Mouse (Mus musculus) limb, embryonic 15.5 days (tissue): ENCODE results near the gene Lmbr1l. TPM values are rescaled to one million over a fixed set of nuclear protein-coding genes. Genes with fewer than 3 reads are reported as not detected.
"Not testable (repeated sequence)": the region's sequence is repeated elsewhere in the genome, so short reads cannot be mapped to it uniquely, and the experiment has no call there.

ENCODE experiments used
- ATAC-seq: fragments of 200-750 bp; cut with Nextera tagmentation; 2 replicates; pipeline ENCODE4 v1.8.0; 2017; ENCODE audit warnings: low read depth, moderate TSS enrichment; ENCODE audit not compliant: insufficient number of reproducible peaks, low FRiP score, low TSS enrichment
- H3K27ac ChIP-seq: fragments of 300-500 bp; sonication (generic); 2 replicates; pipeline ENCODE4 v1.5.1; 2015; ENCODE audit warnings: moderate library complexity, mild to moderate bottlenecking, inconsistent platforms
- H3K27me3 ChIP-seq: fragments of 300-500 bp; sonication (generic); 2 replicates; pipeline ENCODE4 v1.6.1; 2015; ENCODE audit warnings: inconsistent platforms
- H3K36me3 ChIP-seq: fragments of 300-500 bp; sonication (generic); 2 replicates; pipeline ENCODE4 v1.6.1; 2015; ENCODE audit warnings: inconsistent platforms
- H3K4me1 ChIP-seq: fragments of 300-500 bp; sonication (generic); 2 replicates; pipeline ENCODE4 v1.6.1; 2015; ENCODE audit warnings: inconsistent platforms
- H3K4me2 ChIP-seq: fragments of 300-500 bp; sonication (generic); 2 replicates; pipeline ENCODE4 v1.6.1; 2015; ENCODE audit warnings: mild to moderate bottlenecking, inconsistent platforms
- H3K4me3 ChIP-seq: fragments of 300-500 bp; sonication (generic); 2 replicates; pipeline ENCODE4 v1.5.1; 2015; ENCODE audit warnings: mild to moderate bottlenecking, inconsistent platforms
- H3K9ac ChIP-seq: fragments of 300-500 bp; sonication (generic); 2 replicates; pipeline ENCODE4 v1.6.1; 2015; ENCODE audit warnings: inconsistent platforms
- H3K9me3 ChIP-seq: fragments of 300-500 bp; sonication (generic); 2 replicates; pipeline ENCODE4 v1.6.1; 2016; ENCODE audit warnings: inconsistent platforms
- WGBS: fragments of 180-500 bp; shearing (Covaris S2); methylation state at CpG from one replicate; pipeline ENCODE4 v1.1.7; 2015; 5-methylcytosine and 5-hydroxymethylcytosine counted together
- polyA plus RNA-seq: library from polyadenylated mRNA; unstranded; fragments of >200 nt; fragmentation: Nextera tagmentation; extraction: Ambion mirVana; gene quantifications from 2 replicates; pipeline ENCODE4 v1.2.1, GENCODE M21; 2015

Lmbr1l gene
- polyA plus RNA-seq, 1 experiment from 2014 or later: 21.8 TPM

DNA sequence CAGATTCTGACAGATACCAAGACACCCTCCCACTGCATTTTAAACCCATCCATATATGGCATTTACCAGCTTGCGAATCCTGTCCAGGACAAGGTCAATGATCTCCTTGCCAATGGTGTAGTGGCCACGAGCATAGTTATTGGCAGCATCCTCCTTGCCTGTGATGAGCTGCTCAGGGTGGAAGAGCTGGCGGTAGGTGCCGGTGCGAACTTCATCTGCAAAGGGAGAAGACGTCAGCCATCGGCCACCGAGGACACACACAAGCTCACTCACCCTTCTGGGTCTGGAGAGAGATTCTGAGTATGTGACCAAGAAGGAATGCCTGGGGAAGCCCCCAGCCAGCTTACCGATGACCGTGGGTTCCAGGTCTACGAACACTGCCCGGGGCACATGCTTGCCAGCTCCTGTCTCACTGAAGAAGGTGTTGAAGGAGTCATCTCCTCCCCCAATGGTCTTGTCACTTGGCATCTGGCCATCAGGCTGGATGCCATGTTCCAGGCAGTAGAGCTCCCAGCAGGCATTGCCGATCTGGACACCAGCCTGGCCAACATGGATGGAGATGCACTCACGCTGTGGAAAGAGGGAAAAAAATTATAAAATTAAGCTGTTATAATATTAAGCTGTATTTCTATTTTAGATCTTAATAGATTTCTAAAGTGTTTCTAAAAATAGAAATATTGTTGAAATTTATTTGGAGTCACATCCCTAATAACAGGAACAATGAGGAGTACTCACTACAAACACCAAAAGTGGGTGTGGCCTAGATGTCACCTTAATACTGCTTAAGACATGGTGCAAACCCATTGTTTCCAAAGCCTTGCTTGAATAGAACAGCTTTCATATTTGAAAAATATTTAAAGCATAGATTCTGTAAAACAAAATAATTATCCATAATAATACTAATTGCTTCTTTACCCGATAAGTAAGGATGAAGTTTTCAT lies 33.4 kb upstream of the Lmbr1l start:
- H3K27me3 ChIP-seq, H3K9ac ChIP-seq, H3K36me3 ChIP-seq, H3K9me3 ChIP-seq, ATAC-seq: not testable (repeated sequence)
- Histone ChIP-seq H3K27ac (peak overlapping the region; percentile 76; the same call in 1 of the 2 replicates), H3K4me1 (peaks cover 16% of the 10 kb centered on the region), H3K4me3 (peak overlapping the region; percentile 83), H3K4me2 (peak overlapping the region; percentile 55)
- WGBS: 83% methylated on average over 11 of the region's 15 CpGs

DNA sequence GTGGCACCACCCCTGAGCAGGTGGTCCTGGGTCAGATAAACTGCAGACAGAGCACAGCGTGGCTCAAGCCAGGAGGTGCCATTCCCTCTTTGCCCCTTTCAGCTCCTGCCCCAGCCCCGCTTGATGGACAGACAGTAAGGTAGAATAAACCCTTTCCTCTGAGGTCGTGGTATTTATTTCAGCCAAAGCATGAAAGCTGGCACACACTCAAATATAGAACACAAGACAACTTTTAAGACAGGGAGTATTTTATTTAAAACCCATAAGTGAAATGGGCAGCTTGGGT lies 31.5 kb upstream of the Lmbr1l start:
- Histone ChIP-seq H3K4me2 (no peak overlapping the region), H3K4me1 (peaks cover 11% of the 10 kb centered on the region), H3K27me3 (no peaks in the 10 kb centered on the region), H3K36me3 (peaks cover 9% of the 10 kb centered on the region; the same call in 1 of the 2 replicates), H3K9me3 (no peaks in the 10 kb centered on the region), H3K4me3 (no peak overlapping the region), H3K27ac (no peak overlapping the region), H3K9ac (no peak overlapping the region)
- WGBS: 75% methylated on average over 3 of the region's 3 CpGs
- ATAC-seq: no peak

DNA sequence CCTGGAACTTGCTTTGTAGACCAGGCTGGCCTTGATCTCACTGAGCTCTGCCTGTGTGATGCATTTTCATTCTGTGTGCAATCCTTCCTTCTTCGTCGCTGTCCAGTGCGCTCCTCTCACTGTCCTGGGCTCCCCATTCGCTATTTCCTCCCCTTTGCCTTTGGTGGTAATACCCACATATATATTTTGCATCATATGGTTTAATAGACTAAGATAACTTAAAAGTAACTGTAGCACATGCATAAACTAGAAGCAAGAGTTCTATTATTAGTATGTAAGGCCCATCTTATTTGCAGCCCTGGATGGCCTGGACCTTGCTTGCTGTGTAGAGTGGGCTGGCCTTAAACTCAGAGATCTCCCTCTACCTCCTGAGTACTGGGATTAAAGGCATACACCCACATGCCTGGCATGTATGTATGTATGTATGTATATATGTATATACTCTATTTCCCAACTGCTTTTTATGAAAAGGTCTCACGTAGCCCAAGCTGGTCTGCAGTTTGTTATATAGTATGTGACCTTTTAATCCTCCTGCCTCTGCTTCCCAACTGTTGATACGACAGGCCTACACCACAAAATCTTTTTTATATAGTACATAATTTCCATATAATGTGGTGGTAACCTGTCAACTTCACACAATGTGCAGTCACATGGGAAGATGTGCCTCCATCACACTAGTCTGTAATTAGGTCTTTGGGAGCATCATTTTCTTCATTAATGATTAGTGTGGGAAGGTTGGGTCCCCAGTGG lies 31.0 kb upstream of the Lmbr1l start:
- H3K27me3 ChIP-seq: no peaks in the 10 kb centered on the region
- no peak overlapping the region for H3K4me2 ChIP-seq
- WGBS: 70% methylated on average over 6 of the region's 6 CpGs
- no peak overlapping the region for H3K4me3 ChIP-seq
- no peak for ATAC-seq
- peaks cover 9% of the 10 kb centered on the region; the same call in 1 of the 2 replicates for H3K36me3 ChIP-seq
- H3K9ac ChIP-seq: no peak overlapping the region
- H3K9me3 ChIP-seq: no peaks in the 10 kb centered on the region
- peaks cover 9% of the 10 kb centered on the region; the same call in 1 of the 2 replicates for H3K4me1 ChIP-seq
- no peak overlapping the region for H3K27ac ChIP-seq

DNA sequence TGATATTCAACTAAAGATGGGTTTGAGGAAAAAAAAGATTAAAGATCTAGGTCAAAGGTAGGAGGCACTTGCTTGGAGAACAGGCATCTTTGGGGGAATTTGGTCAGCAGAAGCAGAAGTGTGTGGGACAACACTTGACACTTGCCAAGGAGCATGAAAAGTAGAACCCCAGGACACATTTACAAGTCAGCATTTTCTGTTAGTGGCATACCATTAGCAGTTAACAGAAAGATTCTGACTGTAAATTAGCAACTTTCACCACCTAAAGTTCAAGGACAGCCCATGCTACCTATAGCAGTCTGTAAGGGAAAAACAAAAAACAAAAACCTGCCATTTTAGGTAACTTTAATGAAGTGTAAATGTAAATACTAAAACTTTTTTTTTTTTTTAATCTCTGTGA lies 30.4 kb upstream of the Lmbr1l start:
- Histone ChIP-seq H3K9me3 (no peaks in the 10 kb centered on the region), H3K4me1 (peaks cover 7% of the 10 kb centered on the region; the same call in 1 of the 2 replicates), H3K4me3 (no peak overlapping the region), H3K27me3 (no peaks in the 10 kb centered on the region), H3K9ac (no peak overlapping the region), H3K27ac (no peak overlapping the region), H3K4me2 (no peak overlapping the region), H3K36me3 (peaks cover 9% of the 10 kb centered on the region; the same call in 1 of the 2 replicates)
- ATAC-seq: no peak

DNA sequence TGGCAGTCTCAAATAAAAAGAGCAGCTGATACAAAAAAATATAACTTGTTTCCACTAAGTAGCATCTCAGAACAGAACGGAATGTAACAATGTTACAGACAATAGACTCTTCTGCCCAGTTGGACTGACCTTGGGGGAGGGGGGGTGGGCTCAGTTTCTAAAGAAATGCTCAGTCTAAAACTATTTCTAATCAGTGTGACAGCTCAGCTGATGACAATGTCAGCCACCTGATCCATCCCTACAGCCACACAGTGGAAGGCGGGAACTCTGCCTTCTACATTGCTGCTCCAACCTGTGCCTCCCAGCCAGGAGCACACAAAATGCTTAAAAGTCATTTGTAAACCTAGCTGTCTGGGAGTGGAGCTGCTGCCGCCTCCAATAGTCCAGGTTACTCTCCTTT lies 29.9 kb upstream of the Lmbr1l start:
- Histone ChIP-seq H3K9ac (no peak overlapping the region), H3K27ac (no peak overlapping the region), H3K36me3 (peaks cover 9% of the 10 kb centered on the region; the same call in 1 of the 2 replicates), H3K4me3 (no peak overlapping the region), H3K9me3 (no peaks in the 10 kb centered on the region), H3K27me3 (no peaks in the 10 kb centered on the region), H3K4me2 (no peak overlapping the region), H3K4me1 (peaks cover 7% of the 10 kb centered on the region; the same call in 1 of the 2 replicates)
- 47% methylated on average over 3 of the region's 3 CpGs for WGBS
- ATAC-seq: no peak

DNA sequence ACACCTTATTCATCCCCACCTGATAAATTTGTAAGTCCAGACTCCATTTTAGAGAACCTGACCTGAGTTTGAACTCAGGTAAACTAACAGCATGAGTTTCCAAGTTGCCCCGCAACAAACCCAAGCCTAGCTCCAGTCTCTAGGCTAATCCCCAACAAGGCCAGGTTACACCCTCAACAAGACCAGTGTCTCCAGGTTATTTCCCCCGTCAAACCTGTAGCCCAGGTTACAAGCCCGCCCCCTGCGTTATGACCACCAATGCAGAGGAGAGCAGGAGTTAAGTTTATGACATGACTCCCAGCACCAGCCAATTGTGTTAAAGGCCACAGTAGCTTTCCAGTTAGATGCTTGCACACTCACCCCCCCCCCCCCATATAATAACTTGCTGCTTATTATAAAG lies 25.1 kb upstream of the Lmbr1l start:
- Histone ChIP-seq H3K27me3 (no peaks in the 10 kb centered on the region), H3K9ac (no peak overlapping the region), H3K9me3 (no peaks in the 10 kb centered on the region), H3K4me3 (no peak overlapping the region), H3K4me1 (no peaks in the 10 kb centered on the region), H3K36me3 (no peaks in the 10 kb centered on the region), H3K27ac (no peak overlapping the region), H3K4me2 (no peak overlapping the region)
- ATAC-seq: no peak
- WGBS: 61% methylated on average over 4 of the region's 4 CpGs

DNA sequence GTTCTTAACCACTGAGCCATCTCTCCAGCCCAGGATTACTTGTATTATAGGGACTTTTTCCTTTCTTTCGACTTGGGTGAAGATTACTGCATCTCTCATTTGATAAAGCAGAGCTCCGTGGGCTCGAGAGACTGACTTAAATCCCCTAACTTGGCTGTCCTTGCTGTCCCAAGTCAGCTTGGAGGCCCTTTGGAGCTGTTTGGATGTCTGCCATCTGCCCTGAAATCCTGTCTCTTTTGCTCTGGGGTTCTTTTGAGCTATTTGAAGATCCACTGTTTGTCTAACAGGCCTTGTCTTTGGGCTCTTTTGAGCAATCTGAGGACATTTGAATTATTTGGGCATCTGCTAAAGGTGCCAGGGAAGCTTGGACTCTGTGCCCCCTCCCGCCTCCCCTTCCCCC lies 24.1 kb upstream of the Lmbr1l start:
- Histone ChIP-seq H3K4me3 (no peak overlapping the region), H3K4me2 (no peak overlapping the region), H3K36me3 (no peaks in the 10 kb centered on the region), H3K27ac (no peak overlapping the region), H3K9ac (no peak overlapping the region), H3K4me1 (no peaks in the 10 kb centered on the region), H3K9me3 (no peaks in the 10 kb centered on the region), H3K27me3 (no peaks in the 10 kb centered on the region)
- ATAC-seq: no peak
- 87% methylated on average over 4 of the region's 4 CpGs for WGBS

DNA sequence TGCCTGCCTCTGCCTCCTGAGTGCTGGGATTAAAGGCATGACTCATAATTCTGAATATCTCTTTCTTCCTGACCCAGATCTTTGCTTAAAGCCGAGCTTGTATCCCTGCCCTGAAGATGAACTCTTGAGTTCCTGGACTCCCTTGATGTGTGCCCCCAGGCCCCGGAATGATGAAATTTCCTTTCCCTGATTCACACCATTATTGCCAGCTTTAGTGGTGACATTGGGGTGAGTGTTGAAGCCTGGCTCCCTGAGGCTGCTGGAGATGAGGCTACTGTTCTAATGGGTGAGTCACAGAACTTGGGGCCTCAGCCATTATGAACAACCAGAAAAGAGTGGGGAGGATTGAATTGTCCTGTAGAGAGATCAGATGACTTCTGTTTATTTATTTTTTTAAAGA lies 23.5 kb upstream of the Lmbr1l start:
- Histone ChIP-seq H3K9ac (no peak overlapping the region), H3K9me3 (no peaks in the 10 kb centered on the region), H3K4me1 (no peaks in the 10 kb centered on the region), H3K4me3 (no peak overlapping the region), H3K4me2 (no peak overlapping the region), H3K27ac (no peak overlapping the region), H3K27me3 (no peaks in the 10 kb centered on the region), H3K36me3 (no peaks in the 10 kb centered on the region)
- ATAC-seq: no peak
- WGBS: 76% methylated on average over 2 of the region's 2 CpGs

DNA sequence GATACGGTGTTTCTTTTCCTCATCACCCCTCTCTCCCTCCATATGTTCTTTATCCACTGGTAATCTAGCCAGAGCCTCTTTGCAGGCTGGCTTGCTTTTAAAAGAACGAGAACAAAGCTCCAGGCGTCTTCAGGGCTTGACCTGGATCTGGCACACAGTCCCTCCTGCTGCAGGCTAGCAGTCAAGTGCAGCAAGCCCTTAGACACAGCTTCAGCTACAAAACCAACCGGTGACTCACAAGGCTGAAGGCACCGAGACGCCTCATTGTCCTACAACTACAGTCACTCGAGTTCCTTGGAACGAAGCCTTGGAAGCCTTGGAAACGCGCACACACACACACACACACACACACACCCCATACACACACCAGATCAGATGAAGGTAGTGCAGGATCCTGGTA lies 22.8 kb upstream of the Lmbr1l start:
- ATAC-seq: no peak
- Histone ChIP-seq H3K4me3 (no peak overlapping the region), H3K36me3 (no peaks in the 10 kb centered on the region), H3K4me2 (no peak overlapping the region), H3K27ac (no peak overlapping the region), H3K9ac (no peak overlapping the region), H3K9me3 (no peaks in the 10 kb centered on the region), H3K27me3 (no peaks in the 10 kb centered on the region), H3K4me1 (peaks cover 4% of the 10 kb centered on the region)
- 65% methylated on average over 10 of the region's 10 CpGs for WGBS

DNA sequence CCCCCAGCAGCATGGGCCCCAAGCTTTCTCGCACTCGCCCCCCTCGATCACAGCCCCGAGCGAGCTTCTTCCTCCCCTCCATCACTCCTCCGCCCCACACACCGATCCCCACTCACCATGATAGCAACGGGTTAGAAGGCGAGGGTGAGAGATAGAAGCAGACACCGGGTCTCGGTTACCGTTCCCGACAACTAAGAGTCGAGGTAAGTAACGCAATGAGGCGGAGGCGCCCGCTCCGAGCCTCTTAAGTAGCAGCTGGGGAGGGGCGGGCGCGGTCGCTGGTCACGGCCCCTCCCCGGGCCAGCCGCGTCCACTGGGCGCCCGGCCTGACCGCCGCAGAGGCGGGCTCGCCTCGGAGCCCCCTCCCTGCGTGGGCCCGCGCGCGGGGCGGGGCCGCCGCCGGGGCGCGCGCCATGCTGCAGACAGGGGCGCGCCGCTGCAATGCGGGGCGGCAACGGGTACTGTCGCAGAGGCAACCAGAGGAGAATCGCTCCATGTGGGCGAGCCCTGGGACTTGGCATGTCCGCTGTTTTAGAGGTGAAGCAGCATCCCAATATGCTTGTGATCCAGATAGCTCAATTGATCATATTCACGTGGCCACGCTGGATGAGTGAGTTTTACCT lies 16.3 kb upstream of the Lmbr1l start, which contains the start of gene Tuba1b:
TSS of gene Tuba1b (minus strand) at position 349 of the 623 bp plus-strand sequence.
- peak; percentile 96 for ATAC-seq
- Histone ChIP-seq H3K4me1 (peaks cover 19% of the 10 kb centered on the region), H3K9ac (peak within 1 kb of the TSS; percentile 80), H3K27me3 (no peaks in the 10 kb centered on the region), H3K36me3 (peaks cover 10% of the 10 kb centered on the region), H3K4me2 (peak within 1 kb of the TSS; percentile 68), H3K4me3 (peak within 1 kb of the TSS; percentile 63), H3K27ac (peak within 1 kb of the TSS; percentile 98), H3K9me3 (no peaks in the 10 kb centered on the region)
- under 1% methylated on average over 44 of the region's 58 CpGs for WGBS

DNA sequence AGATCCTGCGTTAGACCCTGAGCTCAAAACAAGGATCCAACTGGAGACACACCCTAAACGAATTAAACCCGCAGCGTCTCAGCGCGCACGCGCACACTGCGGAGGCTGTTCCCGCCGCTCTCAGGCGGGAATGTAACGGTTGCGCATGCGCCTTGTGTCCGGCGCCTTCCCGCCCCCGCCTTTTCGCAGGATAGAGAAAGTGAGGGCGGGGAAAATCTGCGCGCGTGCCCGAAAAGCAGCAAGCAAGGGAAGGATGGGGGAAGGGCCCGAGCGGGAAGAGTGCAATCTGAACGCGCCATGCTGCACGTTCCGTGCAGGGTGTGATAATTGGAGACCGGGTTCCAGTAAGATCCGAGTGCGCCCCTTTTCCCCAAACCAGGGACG lies 15.8 kb upstream of the Lmbr1l start:
- Histone ChIP-seq H3K4me2 (peak overlapping the region; percentile 68), H3K9me3 (no peaks in the 10 kb centered on the region), H3K9ac (peak overlapping the region; percentile 80), H3K4me1 (peaks cover 23% of the 10 kb centered on the region), H3K27me3 (no peaks in the 10 kb centered on the region), H3K4me3 (peak overlapping the region; percentile 63), H3K36me3 (peaks cover 10% of the 10 kb centered on the region), H3K27ac (peak overlapping the region; percentile 98)
- peak; percentile 84 for ATAC-seq
- under 1% methylated on average over 35 of the region's 35 CpGs for WGBS
